Mouse (Mus musculus) liver, embryonic 15.5 days (tissue): ENCODE measurements around the gene Lrrc4c. TPM values are rescaled to one million over a fixed set of nuclear protein-coding genes. Genes with fewer than 3 reads are reported as not detected.

Source experiments
- ATAC-seq: fragments of 200-750 bp; cut with Nextera tagmentation; 2 replicates; pipeline ENCODE4 v1.8.0; 2017; ENCODE audit warnings: moderate number of reproducible peaks, mild to moderate bottlenecking, moderate library complexity; ENCODE audit not compliant: insufficient read depth
- H3K27ac ChIP-seq: fragments of 300-500 bp; sonication (generic); replicated peaks from 2 replicates; pipeline ENCODE4 v1.5.1; 2015; ENCODE audit warnings: mild to moderate bottlenecking, inconsistent platforms
- H3K27me3 ChIP-seq: fragments of 300-500 bp; sonication (generic); 2 replicates; pipeline ENCODE4 v1.6.1; 2015; ENCODE audit warnings: mild to moderate bottlenecking, inconsistent platforms
- H3K36me3 ChIP-seq: fragments of 300-500 bp; sonication (generic); replicated peaks from 2 replicates; pipeline ENCODE4 v1.6.1; 2015; ENCODE audit warnings: moderate library complexity, mild to moderate bottlenecking, inconsistent platforms
- H3K4me1 ChIP-seq: fragments of 300-500 bp; sonication (generic); replicated peaks from 2 replicates; pipeline ENCODE4 v1.6.1; 2015; ENCODE audit warnings: inconsistent platforms
- H3K4me2 ChIP-seq: fragments of 300-500 bp; sonication (generic); 2 replicates; pipeline ENCODE4 v1.6.1; 2015; ENCODE audit warnings: moderate library complexity, mild to moderate bottlenecking, inconsistent platforms
- H3K4me3 ChIP-seq: fragments of 300-500 bp; sonication (generic); replicated peaks from 2 replicates; pipeline ENCODE4 v1.5.1; 2015; ENCODE audit warnings: mild to moderate bottlenecking, inconsistent platforms
- H3K9ac ChIP-seq: fragments of 300-500 bp; sonication (generic); 2 replicates; pipeline ENCODE4 v1.6.1; 2015; ENCODE audit warnings: moderate library complexity, mild to moderate bottlenecking, inconsistent platforms
- H3K9me3 ChIP-seq: fragments of 300-500 bp; sonication (generic); replicated peaks from 2 replicates; pipeline ENCODE4 v1.6.1; 2016; ENCODE audit warnings: inconsistent platforms
- WGBS: fragments of 180-500 bp; shearing (Covaris S2); methylation state at CpG from one replicate; pipeline ENCODE4 v1.1.7; 2015; ENCODE audit warnings: mixed read lengths; ENCODE audit not compliant: insufficient replicate concordance; 5-methylcytosine and 5-hydroxymethylcytosine counted together
- polyA plus RNA-seq: library from polyadenylated mRNA; unstranded; fragments of >200 nt; fragmentation: Nextera tagmentation; extraction: Ambion mirVana; gene quantifications from 2 replicates; pipeline ENCODE4 v1.2.1, GENCODE M21; 2015

Lrrc4c gene
- polyA plus RNA-seq, 1 experiment from 2014 or later = 0.09 TPM

DNA sequence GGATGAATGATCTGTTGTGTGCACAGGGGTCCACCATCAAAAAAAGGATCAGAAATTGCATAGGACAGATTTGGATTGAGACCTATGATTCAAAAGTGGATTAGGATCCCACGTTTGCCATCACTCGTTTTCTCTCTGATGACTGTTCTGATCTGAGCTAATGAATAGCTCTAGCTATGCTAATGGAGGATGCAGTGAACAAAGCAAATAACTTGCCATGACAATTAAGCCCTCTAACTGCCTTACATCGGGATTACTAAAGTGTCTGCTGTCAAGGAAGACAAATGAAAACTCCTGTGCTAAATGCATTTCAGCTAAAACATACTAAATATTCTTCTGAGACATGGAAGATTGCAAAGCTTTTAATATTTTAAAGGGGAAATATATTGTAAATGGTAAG is 387.0 kb downstream of the Lrrc4c start:
- Histone ChIP-seq H3K4me1 (no peaks in the 10 kb centered on the region), H3K9me3 (no peaks in the 10 kb centered on the region), H3K9ac (no peak overlapping the region), H3K4me2 (no peak overlapping the region), H3K27ac (no peak overlapping the region), H3K27me3 (no peaks in the 10 kb centered on the region), H3K36me3 (no peaks in the 10 kb centered on the region), H3K4me3 (no peak overlapping the region)
- 36% methylated on average over 3 of the region's 3 CpGs for WGBS
- no peak for ATAC-seq

DNA sequence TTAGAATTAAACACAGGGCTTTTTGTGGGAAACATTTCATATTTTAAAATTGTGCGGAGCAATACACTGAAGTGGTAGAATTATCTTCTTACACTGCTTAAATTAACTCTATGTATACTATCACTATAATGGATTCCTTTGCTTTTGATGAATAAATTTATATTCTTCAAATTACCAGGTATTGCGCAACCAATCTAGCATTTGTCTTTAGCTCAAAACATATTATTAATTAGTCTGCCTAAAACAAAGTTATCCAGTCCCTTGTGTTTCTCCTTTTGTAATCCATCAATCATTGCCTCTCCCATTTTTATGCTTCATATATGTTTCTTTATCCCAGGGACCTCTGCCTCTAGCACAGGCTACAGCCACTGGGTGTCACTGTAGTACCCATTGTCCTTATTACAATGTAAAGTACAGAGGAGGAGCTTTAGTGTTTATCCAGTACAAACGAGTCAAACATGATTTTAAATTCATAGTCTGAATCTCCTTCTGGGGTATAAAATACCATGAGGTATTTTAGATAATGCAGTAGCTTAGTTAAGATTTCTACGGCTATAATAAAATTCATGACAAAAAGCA is 389.9 kb downstream of the Lrrc4c start:
- Histone ChIP-seq H3K27me3 (no peaks in the 10 kb centered on the region), H3K4me1 (no peaks in the 10 kb centered on the region), H3K9ac (no peak overlapping the region), H3K4me3 (no peak overlapping the region), H3K36me3 (no peaks in the 10 kb centered on the region), H3K27ac (no peak overlapping the region), H3K9me3 (no peaks in the 10 kb centered on the region), H3K4me2 (no peak overlapping the region)
- no peak for ATAC-seq
- 57% methylated on average over 4 of the region's 4 CpGs for WGBS

DNA sequence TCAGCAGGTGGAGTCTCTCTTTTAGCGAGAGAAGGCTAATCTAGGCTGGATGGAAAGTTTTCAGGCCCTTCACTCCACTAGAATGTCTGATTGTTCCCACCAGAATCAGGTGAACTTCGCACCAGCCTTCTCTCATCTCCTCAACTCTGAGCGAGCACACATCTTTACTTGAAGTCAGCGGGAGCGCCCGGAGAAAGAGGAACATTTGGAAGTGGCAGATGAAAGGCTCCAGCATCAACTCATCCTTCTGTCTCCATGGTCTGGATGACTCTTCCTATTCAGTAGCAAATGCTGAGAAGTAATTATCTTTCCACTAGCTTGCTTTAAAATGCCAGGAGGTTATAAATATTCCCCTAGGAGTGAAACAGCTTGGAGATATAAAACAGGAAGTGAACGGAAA is 396.6 kb downstream of the Lrrc4c start:
- H3K27ac ChIP-seq = no peak overlapping the region
- no peak overlapping the region for H3K4me2 ChIP-seq
- ATAC-seq = no peak
- no peaks in the 10 kb centered on the region for H3K36me3 ChIP-seq
- H3K9me3 ChIP-seq = no peaks in the 10 kb centered on the region
- H3K4me1 ChIP-seq = no peaks in the 10 kb centered on the region
- no peak overlapping the region for H3K9ac ChIP-seq
- no peak overlapping the region for H3K4me3 ChIP-seq
- WGBS = 72% methylated on average over 7 of the region's 7 CpGs
- no peaks in the 10 kb centered on the region for H3K27me3 ChIP-seq

DNA sequence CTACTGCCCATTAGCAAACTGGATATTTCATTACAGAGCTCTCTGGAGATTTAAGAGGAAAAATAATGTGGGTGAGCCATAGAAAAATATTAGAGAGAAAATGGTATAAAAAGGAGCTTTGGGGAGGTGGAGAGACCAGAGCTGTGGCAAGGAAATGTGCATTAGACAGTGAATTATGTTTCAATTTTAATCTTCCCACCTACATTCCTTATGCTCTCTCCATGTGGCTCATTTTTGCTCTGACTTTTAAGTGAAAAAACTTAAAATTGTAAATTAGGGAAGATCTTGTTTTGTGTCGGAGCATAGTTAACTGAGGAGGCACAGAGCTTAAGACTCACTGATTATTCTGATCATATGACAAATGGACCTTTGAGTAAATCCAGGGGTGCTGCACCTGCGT is 399.4 kb downstream of the Lrrc4c start:
- Histone ChIP-seq H3K27ac (no peak overlapping the region), H3K27me3 (no peaks in the 10 kb centered on the region), H3K9me3 (no peaks in the 10 kb centered on the region), H3K9ac (no peak overlapping the region), H3K4me3 (no peak overlapping the region), H3K4me2 (no peak overlapping the region), H3K4me1 (no peaks in the 10 kb centered on the region), H3K36me3 (no peaks in the 10 kb centered on the region)
- 66% methylated on average over 2 of the region's 2 CpGs for WGBS
- no peak for ATAC-seq

DNA sequence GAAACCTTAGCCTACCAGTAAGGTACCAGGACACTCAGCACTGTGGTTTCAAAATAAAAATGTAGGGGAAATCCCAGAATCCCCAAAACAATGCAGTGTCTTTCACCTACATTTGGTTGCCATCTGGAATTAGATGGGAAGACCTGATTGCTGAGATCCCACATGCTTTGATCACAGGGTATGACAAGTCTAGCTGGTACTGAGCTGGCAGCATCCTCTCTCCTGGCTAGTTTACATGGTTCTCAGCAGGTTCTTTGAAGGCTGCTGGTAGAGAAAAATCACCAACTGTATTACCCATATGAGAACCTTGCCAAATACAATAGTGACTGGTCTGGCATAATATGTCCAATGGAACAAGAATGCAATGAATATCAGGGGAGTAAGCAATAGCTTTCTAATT is 405.4 kb downstream of the Lrrc4c start:
- Histone ChIP-seq H3K9me3 (no peaks in the 10 kb centered on the region), H3K4me3 (no peak overlapping the region), H3K4me2 (no peak overlapping the region), H3K4me1 (no peaks in the 10 kb centered on the region), H3K27ac (no peak overlapping the region), H3K9ac (no peak overlapping the region), H3K36me3 (no peaks in the 10 kb centered on the region), H3K27me3 (no peaks in the 10 kb centered on the region)
- no peak for ATAC-seq

DNA sequence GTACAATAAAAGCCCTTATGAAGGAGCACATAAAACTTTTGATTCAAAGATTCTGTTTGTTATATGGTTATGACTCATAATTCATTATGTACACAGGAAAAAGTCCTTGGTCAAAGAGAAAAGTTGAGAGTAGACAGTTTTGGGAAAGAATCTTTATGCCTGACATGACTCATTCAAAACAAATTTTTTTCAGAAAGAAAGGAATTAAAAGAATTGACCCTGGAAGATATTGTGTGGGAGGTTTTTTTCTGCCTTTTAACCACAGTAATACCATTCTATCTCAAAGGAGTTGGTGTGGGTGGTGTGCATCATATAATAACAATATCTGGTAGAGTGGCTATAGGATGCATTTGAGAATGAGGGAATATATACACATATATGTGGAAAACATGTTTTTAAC is 418.1 kb downstream of the Lrrc4c start:
- no peak for ATAC-seq
- Histone ChIP-seq H3K36me3 (no peaks in the 10 kb centered on the region), H3K4me2 (no peak overlapping the region), H3K27ac (no peak overlapping the region), H3K4me3 (no peak overlapping the region), H3K27me3 (no peaks in the 10 kb centered on the region), H3K9me3 (no peaks in the 10 kb centered on the region), H3K4me1 (no peaks in the 10 kb centered on the region), H3K9ac (no peak overlapping the region)

DNA sequence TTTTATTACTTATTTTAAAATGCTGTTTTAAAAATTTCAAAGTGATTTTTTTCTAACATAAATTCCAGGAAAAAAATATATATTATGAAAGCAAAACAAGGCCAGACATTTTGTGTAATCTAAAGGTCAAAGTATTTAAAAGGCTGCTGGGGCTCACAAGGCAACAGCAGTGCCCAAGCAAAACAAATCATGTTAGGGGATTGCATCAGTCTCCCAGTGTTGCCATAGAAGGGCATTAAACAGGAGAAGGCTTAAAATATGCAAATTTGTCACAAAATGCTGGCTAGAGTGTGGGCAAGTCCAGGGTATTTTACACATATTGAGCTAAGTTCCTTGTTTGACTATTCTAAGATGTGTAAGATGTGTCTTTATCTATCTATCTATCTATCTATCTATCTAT is 437.1 kb downstream of the Lrrc4c start:
- H3K27ac ChIP-seq = no peak overlapping the region
- H3K9ac ChIP-seq = no peak overlapping the region
- no peaks in the 10 kb centered on the region for H3K36me3 ChIP-seq
- H3K4me2 ChIP-seq = no peak overlapping the region
- no peaks in the 10 kb centered on the region for H3K4me1 ChIP-seq
- H3K9me3 ChIP-seq = no peaks in the 10 kb centered on the region
- ATAC-seq = no peak
- H3K4me3 ChIP-seq = no peak overlapping the region
- no peaks in the 10 kb centered on the region for H3K27me3 ChIP-seq

DNA sequence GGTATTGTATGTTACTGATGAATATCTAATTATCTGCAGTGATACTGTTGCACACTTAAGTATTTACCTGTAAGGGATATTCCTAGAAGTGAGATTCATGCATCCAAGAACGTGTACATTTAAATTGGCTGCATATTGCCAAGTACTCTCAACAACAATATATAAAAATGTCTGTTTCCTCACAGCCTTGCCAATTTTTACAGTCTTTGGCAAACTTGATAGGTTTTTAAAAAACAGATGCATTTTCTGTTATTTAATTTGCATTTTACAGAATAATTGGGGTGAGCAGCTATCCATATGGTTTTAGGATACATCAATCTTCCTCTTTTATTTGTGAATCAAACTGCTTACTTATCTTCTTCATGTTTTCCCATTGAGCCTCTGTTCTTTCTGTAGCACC is 439.7 kb downstream of the Lrrc4c start:
- ATAC-seq = no peak
- Histone ChIP-seq H3K9me3 (no peaks in the 10 kb centered on the region), H3K4me1 (no peaks in the 10 kb centered on the region), H3K4me3 (no peak overlapping the region), H3K9ac (no peak overlapping the region), H3K27ac (no peak overlapping the region), H3K4me2 (no peak overlapping the region), H3K36me3 (no peaks in the 10 kb centered on the region), H3K27me3 (no peaks in the 10 kb centered on the region)
- 38% methylated on average over 1 of the region's 1 CpGs for WGBS

DNA sequence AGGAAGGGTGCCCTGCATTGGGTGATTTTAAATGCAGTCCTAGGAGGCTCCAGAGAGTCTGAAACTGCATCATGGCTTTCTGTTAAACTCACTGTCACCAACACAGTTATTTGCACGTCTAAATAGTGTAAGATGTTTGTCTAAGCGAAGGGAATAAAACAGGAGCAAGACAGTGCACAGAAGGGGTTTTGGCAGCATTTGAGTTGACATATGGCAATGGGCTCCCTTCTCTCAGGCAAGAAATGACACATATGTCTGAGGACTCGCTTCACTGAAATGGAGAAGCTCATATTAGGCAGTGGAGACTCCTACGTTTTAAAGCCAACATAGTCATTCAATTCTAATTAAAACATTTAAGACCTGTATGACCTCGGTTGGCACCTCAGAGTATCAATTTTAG is 445.6 kb downstream of the Lrrc4c start:
- H3K27me3 ChIP-seq = no peaks in the 10 kb centered on the region
- WGBS = 54% methylated on average over 5 of the region's 5 CpGs
- no peak for ATAC-seq
- H3K36me3 ChIP-seq = no peaks in the 10 kb centered on the region
- no peaks in the 10 kb centered on the region for H3K4me1 ChIP-seq
- no peak overlapping the region for H3K27ac ChIP-seq
- no peak overlapping the region for H3K9ac ChIP-seq
- no peak overlapping the region for H3K4me3 ChIP-seq
- H3K9me3 ChIP-seq = no peaks in the 10 kb centered on the region
- H3K4me2 ChIP-seq = no peak overlapping the region

DNA sequence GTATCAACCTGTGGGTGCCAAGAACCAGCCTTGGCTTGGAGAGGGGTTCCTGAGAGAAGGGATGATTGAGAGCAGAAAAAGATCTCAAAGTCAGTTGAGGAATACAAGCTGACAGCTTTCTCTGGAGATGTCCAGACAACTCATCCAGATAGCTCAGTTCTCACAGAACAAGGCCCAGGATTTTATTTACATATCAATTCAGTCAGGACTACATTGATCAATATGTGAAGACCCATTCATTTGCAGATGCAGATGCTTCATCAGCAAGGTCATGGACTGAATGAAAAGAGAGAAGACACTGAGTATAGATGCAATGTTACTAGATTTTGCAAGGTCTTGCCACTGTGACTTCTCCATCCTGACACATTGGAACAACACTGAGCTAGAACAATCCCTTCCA is 457.4 kb downstream of the Lrrc4c start:
- H3K9me3 ChIP-seq = no peaks in the 10 kb centered on the region
- H3K9ac ChIP-seq = no peak overlapping the region
- H3K27me3 ChIP-seq = no peaks in the 10 kb centered on the region
- H3K27ac ChIP-seq = no peak overlapping the region
- no peak overlapping the region for H3K4me2 ChIP-seq
- H3K36me3 ChIP-seq = no peaks in the 10 kb centered on the region
- no peak overlapping the region for H3K4me3 ChIP-seq
- no peaks in the 10 kb centered on the region for H3K4me1 ChIP-seq
- ATAC-seq = no peak

DNA sequence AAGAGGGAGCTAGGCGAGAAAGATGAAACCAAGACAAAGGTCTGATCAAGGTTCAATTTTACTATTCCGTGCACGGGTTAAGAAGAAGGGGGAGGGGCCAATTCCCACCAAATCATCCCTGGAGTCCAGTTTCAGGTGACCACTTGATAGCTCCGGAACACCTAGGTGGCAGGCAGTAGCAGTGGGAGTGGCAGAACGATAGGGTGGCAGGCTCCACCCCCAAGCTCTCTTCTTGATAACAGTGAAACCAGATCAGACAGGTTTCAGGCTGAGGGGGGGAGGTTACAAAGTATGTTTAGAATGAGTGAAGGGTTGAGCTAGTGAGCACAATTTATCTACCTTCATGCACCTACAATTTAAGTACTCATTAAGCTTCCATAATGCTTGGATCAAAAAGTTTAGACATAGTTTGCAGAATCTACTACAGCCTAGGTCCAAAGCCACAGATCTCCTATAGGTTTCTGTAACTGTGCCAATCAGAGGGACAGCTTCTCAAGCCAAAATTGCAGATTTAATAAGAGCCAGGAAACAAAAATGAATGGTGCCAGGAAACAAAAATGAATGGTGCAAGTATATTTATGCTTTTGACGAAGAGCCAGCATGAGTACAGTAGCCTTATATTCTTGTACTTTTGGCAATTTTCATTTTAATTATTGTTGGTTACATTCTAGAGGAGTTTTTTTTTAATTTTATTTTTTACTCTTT is 478.9 kb downstream of the Lrrc4c start:
- Histone ChIP-seq H3K9ac (no peak overlapping the region), H3K4me2 (no peak overlapping the region), H3K27ac (no peak overlapping the region), H3K9me3 (no peaks in the 10 kb centered on the region), H3K36me3 (no peaks in the 10 kb centered on the region), H3K27me3 (no peaks in the 10 kb centered on the region), H3K4me3 (no peak overlapping the region), H3K4me1 (no peaks in the 10 kb centered on the region)
- no peak for ATAC-seq
- 25% methylated on average over 6 of the region's 6 CpGs for WGBS

DNA sequence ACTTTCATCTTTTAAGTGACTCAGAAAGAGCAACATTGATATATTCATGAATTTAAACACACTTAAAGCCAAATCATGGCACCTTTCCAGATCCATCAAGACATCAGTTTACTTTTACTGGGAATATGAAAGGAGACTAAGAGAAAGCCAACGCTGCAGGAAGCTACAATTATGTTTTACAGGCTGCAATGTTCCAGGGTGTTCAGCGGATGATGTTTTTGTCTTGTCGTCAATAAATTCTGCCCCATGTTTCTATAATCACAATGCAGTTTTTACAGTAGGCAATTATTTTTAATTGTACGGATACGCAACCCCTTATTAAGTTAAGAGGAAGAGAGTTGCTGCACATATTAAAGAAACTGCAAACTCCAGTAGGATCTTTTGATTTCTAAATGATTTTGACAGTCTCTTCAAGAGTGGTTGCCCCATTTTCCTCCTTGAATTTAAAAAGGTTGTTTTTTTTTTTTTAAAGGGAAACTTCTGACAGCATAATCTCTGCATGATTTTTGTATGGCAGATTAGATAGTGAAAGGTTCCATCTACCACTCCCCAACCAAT is 532.9 kb downstream of the Lrrc4c start:
- H3K4me2 ChIP-seq = no peak overlapping the region
- H3K27me3 ChIP-seq = no peaks in the 10 kb centered on the region
- 71% methylated on average over 5 of the region's 5 CpGs for WGBS
- H3K9me3 ChIP-seq = no peaks in the 10 kb centered on the region
- ATAC-seq = no peak
- H3K4me1 ChIP-seq = no peaks in the 10 kb centered on the region
- H3K9ac ChIP-seq = no peak overlapping the region
- H3K27ac ChIP-seq = no peak overlapping the region
- no peaks in the 10 kb centered on the region for H3K36me3 ChIP-seq
- no peak overlapping the region for H3K4me3 ChIP-seq
